Mouse (Mus musculus) forebrain, postnatal 0 days (tissue): ENCODE measurements around the gene Stkld1. TPM values are rescaled to one million over a fixed set of nuclear protein-coding genes. Genes with fewer than 3 reads are reported as not detected.

Experiments used
- ATAC-seq: fragments of 200-750 bp; cut with Nextera tagmentation; 2 replicates; pipeline ENCODE4 v1.8.0; 2017; ENCODE audit warnings: mild to moderate bottlenecking, moderate library complexity
- DNase-seq: peaks from one replicate; pipeline ENCODE4 v3.0.0-alpha.2; 2015
- H3K27ac ChIP-seq: fragments of 300-500 bp; sonication (generic); 2 replicates; pipeline ENCODE4 v1.5.1; 2014; ENCODE audit warnings: low read depth, mild to moderate bottlenecking, antibody characterized with exemption, low read length, moderate library complexity, mixed read lengths
- H3K27me3 ChIP-seq: fragments of 300-500 bp; sonication (generic); 2 replicates; pipeline ENCODE4 v1.6.1; 2014; ENCODE audit warnings: mild to moderate bottlenecking, low read length, mixed read lengths; ENCODE audit not compliant: insufficient read depth
- H3K36me3 ChIP-seq: fragments of 300-500 bp; sonication (generic); 2 replicates; pipeline ENCODE4 v1.6.1; 2014; ENCODE audit warnings: mild to moderate bottlenecking, moderate library complexity; ENCODE audit not compliant: insufficient read depth
- H3K4me1 ChIP-seq: fragments of 300-500 bp; sonication (generic); 2 replicates; pipeline ENCODE4 v1.6.1; 2014; ENCODE audit warnings: antibody characterized with exemption; ENCODE audit not compliant: insufficient read depth
- H3K4me2 ChIP-seq: fragments of 300-500 bp; sonication (generic); 2 replicates; pipeline ENCODE4 v1.6.1; 2014; ENCODE audit warnings: low read depth, mild to moderate bottlenecking, moderate library complexity
- H3K4me3 ChIP-seq: fragments of 300-500 bp; sonication (generic); 2 replicates; pipeline ENCODE4 v1.5.1; 2014; ENCODE audit warnings: low read depth, low read length, mixed read lengths
- H3K9ac ChIP-seq: fragments of 300-500 bp; sonication (generic); 2 replicates; pipeline ENCODE4 v1.6.1; 2014; ENCODE audit warnings: mild to moderate bottlenecking
- H3K9me3 ChIP-seq: fragments of 300-500 bp; sonication (generic); 2 replicates; pipeline ENCODE4 v1.6.1; 2016; ENCODE audit warnings: low read length
- CTCF ChIP-seq: sonication (generic); IDR thresholded peaks from 2 replicates; pipeline ENCODE4 v1.5.1; 2016; ENCODE audit warnings: antibody characterized with exemption, control low read depth, low read depth
- WGBS: fragments of 180-500 bp; shearing (Covaris S2); extraction: QIAGEN DNeasy Blood & Tissue Kit; methylation state at CpG from one replicate; pipeline ENCODE4 v1.1.7; 2014; 5-methylcytosine and 5-hydroxymethylcytosine counted together
- polyA plus RNA-seq: library from polyadenylated mRNA; unstranded; fragments of >200 nt; fragmentation: Nextera tagmentation; extraction: Ambion mirVana; gene quantifications from 2 replicates; pipeline ENCODE4 v1.2.1, GENCODE M21; 2015
- total RNA-seq: library from RNA; depleted of rRNA; stranded (reverse); fragments of >200 nt; gene quantifications from 2 replicates; pipeline ENCODE4 v1.2.3, GENCODE M21; 2014

Gene Stkld1
- total and polyA plus RNA-seq, 2 experiments from 2014 or later, result 0.33 TPM; not detected in 1

- no peak for ATAC-seq
- peak; percentile 70 for DNase-seq
- WGBS, result 23% methylated on average over 1 of the region's 1 CpGs
- Histone ChIP-seq H3K9ac (no peak overlapping the region), H3K4me3 (no peak overlapping the region), H3K36me3 (peaks cover 18% of the 10 kb centered on the region), H3K27ac (no peak overlapping the region), H3K9me3 (no peaks in the 10 kb centered on the region), H3K27me3 (no peaks in the 10 kb centered on the region), H3K4me1 (peaks cover 10% of the 10 kb centered on the region), H3K4me2 (no peak overlapping the region)
- TF ChIP-seq CTCF, result peak; percentile 75
Measured at GRCm38 (mm10) chr2:26930390-26930789, 3.5 kb upstream of the Stkld1 start.

DNA sequence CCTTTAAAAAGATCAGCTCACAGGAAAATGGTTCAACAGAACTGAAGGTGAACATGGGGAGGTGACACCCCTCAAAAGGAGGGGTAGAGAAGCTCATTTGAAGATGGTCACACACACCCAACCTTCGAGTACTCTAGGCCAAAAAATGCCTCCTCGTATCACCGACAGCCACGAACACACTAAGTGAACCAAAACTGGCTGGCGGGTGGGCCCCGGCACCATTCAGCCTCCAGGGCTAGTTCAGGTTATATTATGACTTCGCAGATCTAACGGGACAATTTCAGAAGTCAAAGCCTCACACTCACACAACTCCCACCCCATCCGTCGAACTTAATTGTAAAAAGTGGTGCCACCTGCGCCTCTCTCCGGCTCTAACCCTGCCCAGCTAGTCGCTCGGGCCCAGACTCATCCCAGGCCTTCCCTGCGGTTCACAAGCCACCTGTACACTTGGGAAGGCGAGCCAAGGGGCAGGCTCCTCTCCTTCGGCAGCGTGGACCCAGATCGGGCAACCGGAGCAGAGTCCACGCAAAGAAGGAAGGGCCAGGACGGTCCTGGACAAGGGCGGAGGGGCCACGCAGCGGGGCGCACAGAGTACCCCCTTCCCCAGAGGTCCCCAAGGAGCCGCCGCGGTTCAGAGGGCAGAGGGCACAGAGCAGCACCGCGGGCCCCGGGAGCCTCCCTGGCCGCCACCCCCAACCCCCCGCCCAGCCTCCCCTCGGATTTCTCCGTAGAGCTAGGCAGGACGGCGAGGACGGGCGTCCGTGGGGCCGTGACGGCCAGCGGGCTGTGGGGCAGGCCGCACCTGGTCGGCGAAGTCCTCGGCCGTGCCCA lies 1.2 kb upstream of the Stkld1 start:
- TF ChIP-seq CTCF, result no peak
- WGBS, result 2% methylated on average over 41 of the region's 49 CpGs
- Histone ChIP-seq H3K36me3 (peaks cover 4% of the 10 kb centered on the region; the same call in 1 of the 2 replicates), H3K4me1 (peaks cover 10% of the 10 kb centered on the region), H3K4me2 (peak overlapping the region; percentile 95), H3K27me3 (no peaks in the 10 kb centered on the region), H3K4me3 (peak overlapping the region; percentile 92), H3K27ac (peak overlapping the region; percentile 83), H3K9me3 (no peaks in the 10 kb centered on the region), H3K9ac (peak overlapping the region; percentile 98)
- DNase-seq (peak; percentile 16), ATAC-seq (peak; percentile 15)

- no peak for TF ChIP-seq CTCF
- Histone ChIP-seq H3K36me3 (peaks cover 4% of the 10 kb centered on the region; the same call in 1 of the 2 replicates), H3K4me2 (no peak overlapping the region), H3K4me3 (no peak overlapping the region), H3K27me3 (no peaks in the 10 kb centered on the region), H3K9ac (no peak overlapping the region), H3K4me1 (peaks cover 10% of the 10 kb centered on the region), H3K27ac (no peak overlapping the region), H3K9me3 (no peaks in the 10 kb centered on the region)
- 90% methylated on average over 2 of the region's 2 CpGs for WGBS
- ATAC-seq (no peak), DNase-seq (no peak)
Measured at GRCm38 (mm10) chr2:26935286-26935685, 1.4 kb downstream of the Stkld1 start.

GRCm38 (mm10) chr2:26936425-26936824 lies 2.6 kb downstream of the Stkld1 start:
- Histone ChIP-seq H3K9me3 (no peaks in the 10 kb centered on the region), H3K9ac (no peak overlapping the region), H3K27ac (no peak overlapping the region), H3K36me3 (no peaks in the 10 kb centered on the region), H3K27me3 (no peaks in the 10 kb centered on the region), H3K4me3 (no peak overlapping the region), H3K4me1 (peaks cover 10% of the 10 kb centered on the region), H3K4me2 (no peak overlapping the region)
- 80% methylated on average over 1 of the region's 1 CpGs for WGBS
- no peak for ATAC-seq
- no peak for DNase-seq
- TF ChIP-seq CTCF, result no peak

GRCm38 (mm10) chr2:26941539-26941938 lies 7.7 kb downstream of the Stkld1 start:
- no peak overlapping the region for H3K4me2 ChIP-seq
- no peaks in the 10 kb centered on the region for H3K4me1 ChIP-seq
- 43% methylated on average over 5 of the region's 5 CpGs for WGBS
- no peak overlapping the region for H3K27ac ChIP-seq
- no peaks in the 10 kb centered on the region for H3K9me3 ChIP-seq
- no peaks in the 10 kb centered on the region for H3K36me3 ChIP-seq
- ATAC-seq (no peak), DNase-seq (no peak)
- H3K27me3 ChIP-seq, result no peaks in the 10 kb centered on the region
- H3K9ac ChIP-seq, result no peak overlapping the region
- 0 out of 2 replicates have a peak, but pooled peaks have one; percentile 11 for TF ChIP-seq CTCF
- no peak overlapping the region for H3K4me3 ChIP-seq

DNA sequence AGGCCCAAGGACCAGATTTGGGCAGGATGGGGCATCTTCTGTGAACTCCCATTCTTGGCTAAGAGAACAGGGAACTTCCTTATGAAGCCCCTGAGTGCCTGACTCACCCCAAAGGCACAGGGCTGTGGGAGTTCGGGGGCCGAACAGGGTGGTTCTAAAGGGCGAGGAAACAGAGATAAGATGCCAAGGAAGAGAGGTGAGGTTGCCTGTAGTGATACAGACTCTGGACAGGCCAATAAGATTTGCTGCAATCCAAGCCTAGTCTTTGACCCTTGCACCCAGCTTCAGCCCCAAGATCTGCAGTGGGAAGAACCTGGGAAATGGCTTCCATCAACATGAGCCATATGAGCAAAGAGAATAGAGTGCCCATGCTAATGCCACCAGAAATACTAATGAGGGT lies 9.4 kb downstream of the Stkld1 start:
- 84% methylated on average over 3 of the region's 3 CpGs for WGBS
- H3K9me3 ChIP-seq, result no peaks in the 10 kb centered on the region

GRCm38 (mm10) chr2:26950411-26950810 lies 16.6 kb downstream of the Stkld1 start:
- H3K4me2 ChIP-seq, result no peak overlapping the region
- peaks cover 52% of the 10 kb centered on the region for H3K36me3 ChIP-seq
- no peak for TF ChIP-seq CTCF
- no peaks in the 10 kb centered on the region for H3K4me1 ChIP-seq
- no peak for ATAC-seq
- no peaks in the 10 kb centered on the region for H3K9me3 ChIP-seq
- H3K27me3 ChIP-seq, result no peaks in the 10 kb centered on the region
- DNase-seq, result no peak
- no peak overlapping the region for H3K27ac ChIP-seq
- H3K9ac ChIP-seq, result no peak overlapping the region
- 90% methylated on average over 2 of the region's 2 CpGs for WGBS
- H3K4me3 ChIP-seq, result no peak overlapping the region

More for the DNA sequence above, 9.4 kb downstream of the Stkld1 start:
- Histone ChIP-seq H3K27ac (no peak overlapping the region), H3K9ac (no peak overlapping the region), H3K27me3 (no peaks in the 10 kb centered on the region), H3K4me1 (no peaks in the 10 kb centered on the region), H3K36me3 (no peaks in the 10 kb centered on the region), H3K4me2 (no peak overlapping the region), H3K4me3 (no peak overlapping the region)
- DNase-seq (no peak), ATAC-seq (no peak)
- no peak for TF ChIP-seq CTCF
